Mouse (Mus musculus) thymus, adult 2 months (tissue): ENCODE results near the gene Dnmt1. TPM values are rescaled to one million over a fixed set of nuclear protein-coding genes. Genes with fewer than 3 reads are reported as not detected.
A peak's percentile ranks its signal among the peaks of the same experiment; 100 is the strongest.

Experiments used
- DNase-seq: peaks from one replicate; pipeline ENCODE4 v3.0.0; 2021
- H3K27ac ChIP-seq: fragments of 200-500 bp; 2 replicates; pipeline ENCODE4 v1.5.1; 2012; ENCODE audit warnings: low read length, control low read depth; ENCODE audit not compliant: control insufficient read depth, insufficient read depth
- H3K27me3 ChIP-seq: fragments of 200-500 bp; 2 replicates; pipeline ENCODE4 v1.6.1; 2012; ENCODE audit warnings: mild to moderate bottlenecking, low read length, moderate library complexity, mixed read lengths; ENCODE audit not compliant: control insufficient read depth, insufficient read depth
- H3K36me3 ChIP-seq: fragments of 200-500 bp; 2 replicates; pipeline ENCODE4 v1.6.1; 2012; ENCODE audit warnings: mild to moderate bottlenecking, low read length, moderate library complexity; ENCODE audit not compliant: control insufficient read depth, insufficient read depth
- H3K4me1 ChIP-seq: fragments of 200-500 bp; replicated peaks from 2 replicates; pipeline ENCODE4 v1.6.1; 2012; ENCODE audit warnings: low read length; ENCODE audit not compliant: control insufficient read depth, insufficient read depth
- H3K4me3 ChIP-seq: fragments of 200-500 bp; 2 replicates; pipeline ENCODE4 v1.5.1; 2012; ENCODE audit warnings: mild to moderate bottlenecking, low read length, control low read depth, moderate library complexity; ENCODE audit not compliant: control insufficient read depth, insufficient read depth
- CTCF ChIP-seq: fragments of 200-500 bp; IDR thresholded peaks from 2 replicates; pipeline ENCODE4 v1.5.1; 2012; ENCODE audit warnings: mild to moderate bottlenecking, control low read depth, low read length, moderate library complexity, borderline replicate concordance; ENCODE audit not compliant: control insufficient read depth, poor library complexity, insufficient read depth; ENCODE audit errors: extremely low read depth
- POLR2A ChIP-seq: fragments of 200-500 bp; IDR thresholded peaks from 2 replicates; pipeline ENCODE4 v1.6.1; 2012; ENCODE audit warnings: mild to moderate bottlenecking, low read length, control low read depth, moderate library complexity; ENCODE audit not compliant: control insufficient read depth, poor library complexity, insufficient read depth; ENCODE audit errors: extremely low read depth
- WGBS: fragments of 180-500 bp; shearing (Covaris S2); methylation state at CpG from one replicate; pipeline ENCODE4 v1.1.7; 2018; 5-methylcytosine and 5-hydroxymethylcytosine counted together
- polyA plus RNA-seq: library from polyadenylated mRNA; depleted of rRNA; stranded (reverse); fragments of >200 nt; gene quantifications from 2 replicates; pipeline ENCODE4 v1.2.3, GENCODE M21; 2012

Dnmt1 gene
- polyA plus RNA-seq, 1 experiment = 142 TPM

DNA sequence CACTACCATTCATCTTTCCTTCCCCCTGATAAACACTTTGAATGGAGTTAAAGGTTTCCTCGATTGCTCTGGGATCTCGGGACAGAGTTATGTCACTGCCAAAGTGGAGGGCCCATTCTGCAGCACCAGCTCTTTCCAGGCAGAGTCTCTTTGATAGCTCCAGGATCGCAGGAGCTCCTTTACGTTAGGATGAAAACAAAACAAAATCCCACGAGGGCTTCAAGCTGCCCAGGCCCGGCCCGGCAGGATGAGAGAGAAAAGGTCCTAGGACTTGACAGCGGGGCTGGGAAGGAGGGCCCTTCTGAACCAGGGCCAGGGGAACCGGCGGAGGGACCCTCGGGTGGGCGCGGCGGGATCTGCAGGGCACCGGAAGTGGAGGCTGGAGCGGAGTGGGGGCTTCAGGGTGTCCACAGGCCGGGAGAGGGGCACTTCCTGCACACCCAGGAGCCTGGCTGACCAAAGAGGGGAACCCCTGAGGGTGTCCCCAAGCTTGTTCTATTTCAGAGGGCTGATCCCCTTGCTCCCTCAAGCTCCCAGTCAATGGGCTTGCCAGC, 7.6 kb downstream of the Dnmt1 start:
- H3K27ac ChIP-seq = peak overlapping the region; percentile 38; the same call in 1 of the 2 replicates
- peak overlapping the region; percentile 70 for H3K4me3 ChIP-seq
- peaks cover 20% of the 10 kb centered on the region for H3K4me1 ChIP-seq
- under 1% methylated on average over 17 of the region's 17 CpGs for WGBS
- TF ChIP-seq CTCF = no peak
- no peak for TF ChIP-seq POLR2A
- no peaks in the 10 kb centered on the region for H3K36me3 ChIP-seq
- H3K27me3 ChIP-seq = no peaks in the 10 kb centered on the region
- no peak for DNase-seq

DNA sequence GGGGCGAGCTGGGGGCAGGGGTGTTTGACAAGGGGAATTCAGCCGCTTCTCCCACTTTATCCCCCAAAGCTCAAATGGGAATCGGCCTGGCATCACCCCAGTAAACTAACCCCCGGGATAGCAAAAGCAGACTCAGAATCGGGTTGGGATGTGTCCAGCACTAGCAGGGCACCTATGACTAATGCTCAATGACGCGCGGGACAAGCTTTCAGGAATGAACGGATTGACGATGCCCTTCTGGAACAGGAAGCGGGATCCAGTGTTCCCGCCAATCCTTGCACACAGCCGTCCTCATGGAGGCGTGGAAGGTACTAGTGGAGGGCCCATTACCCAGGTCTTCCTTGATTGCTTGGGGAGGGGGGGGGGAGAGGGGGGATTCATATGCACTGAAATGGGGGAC, 8.2 kb downstream of the Dnmt1 start:
- Histone ChIP-seq H3K4me3 (peak overlapping the region; percentile 70), H3K27ac (no peak overlapping the region), H3K27me3 (no peaks in the 10 kb centered on the region), H3K4me1 (peaks cover 21% of the 10 kb centered on the region), H3K36me3 (no peaks in the 10 kb centered on the region)
- WGBS = 9% methylated on average over 14 of the region's 14 CpGs
- peak; percentile 6 for DNase-seq
- TF ChIP-seq CTCF = no peak
- no peak for TF ChIP-seq POLR2A

DNA sequence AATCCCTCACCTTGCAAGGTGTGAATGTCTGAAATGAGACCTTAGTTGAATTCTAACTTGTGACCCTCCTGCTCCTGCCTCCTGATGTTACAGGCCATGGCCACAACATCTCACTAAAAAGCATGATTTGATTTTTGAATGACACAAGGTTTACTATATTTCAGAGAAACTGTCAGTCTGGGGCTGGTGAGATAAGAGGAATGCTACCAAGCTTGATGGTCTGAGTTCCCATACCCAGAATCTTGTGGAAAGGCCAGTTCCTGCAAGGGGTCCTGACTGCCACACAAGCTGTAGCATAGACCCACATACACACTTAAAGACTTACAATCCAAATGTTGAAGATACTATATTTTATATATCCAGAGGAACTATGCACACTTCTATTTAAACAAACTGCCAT, 9.3 kb downstream of the Dnmt1 start:
- no peaks in the 10 kb centered on the region for H3K27me3 ChIP-seq
- peaks cover 26% of the 10 kb centered on the region for H3K4me1 ChIP-seq
- no peak overlapping the region for H3K4me3 ChIP-seq
- DNase-seq = no peak
- H3K36me3 ChIP-seq = no peaks in the 10 kb centered on the region
- no peak overlapping the region for H3K27ac ChIP-seq
- TF ChIP-seq CTCF = no peak
- TF ChIP-seq POLR2A = no peak

DNA sequence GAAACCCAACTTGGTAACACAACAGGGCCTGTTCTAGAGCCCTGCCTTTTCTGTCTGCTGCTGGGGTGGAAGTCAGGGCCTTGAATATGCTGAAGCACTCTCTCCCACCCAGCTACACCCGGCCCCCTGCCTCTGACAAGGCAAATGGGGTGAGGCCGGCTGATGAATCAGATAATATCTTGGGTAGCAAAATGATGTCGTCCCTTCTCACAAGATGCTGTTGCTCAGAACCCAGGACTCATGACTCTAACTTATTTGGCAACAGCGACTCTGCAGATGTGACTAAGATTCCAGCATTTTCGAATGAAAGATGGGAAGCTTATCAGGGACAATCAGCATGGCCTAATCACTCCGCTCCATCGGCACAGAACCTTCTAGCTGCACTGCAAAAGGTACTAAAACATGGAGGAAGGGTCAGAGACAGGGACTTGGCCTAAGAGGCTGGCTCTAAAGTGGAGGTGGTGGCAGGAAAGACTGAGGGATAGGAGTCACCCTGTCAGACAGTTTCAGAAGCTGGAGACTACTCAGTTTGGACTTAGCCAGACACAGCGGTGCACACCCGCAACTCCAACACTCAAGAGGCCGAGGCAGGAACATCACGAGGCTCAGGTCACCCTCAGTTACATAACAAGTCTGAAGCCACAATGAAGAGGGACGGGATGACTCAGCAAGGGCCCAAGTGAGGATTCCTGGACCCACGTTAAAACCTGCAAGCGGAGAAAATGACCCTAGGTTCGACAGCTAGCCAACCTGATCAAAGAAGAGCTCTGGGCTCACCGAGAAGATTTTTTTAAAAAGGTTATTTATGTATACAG, 13.4 kb downstream of the Dnmt1 start:
- Histone ChIP-seq H3K27me3 (no peaks in the 10 kb centered on the region), H3K27ac (no peak overlapping the region), H3K4me1 (peaks cover 14% of the 10 kb centered on the region), H3K4me3 (no peak overlapping the region), H3K36me3 (peaks cover 9% of the 10 kb centered on the region)
- no peak for TF ChIP-seq CTCF
- TF ChIP-seq POLR2A = no peak
- no peak for DNase-seq
- WGBS = 87% methylated on average over 16 of the region's 16 CpGs

DNA sequence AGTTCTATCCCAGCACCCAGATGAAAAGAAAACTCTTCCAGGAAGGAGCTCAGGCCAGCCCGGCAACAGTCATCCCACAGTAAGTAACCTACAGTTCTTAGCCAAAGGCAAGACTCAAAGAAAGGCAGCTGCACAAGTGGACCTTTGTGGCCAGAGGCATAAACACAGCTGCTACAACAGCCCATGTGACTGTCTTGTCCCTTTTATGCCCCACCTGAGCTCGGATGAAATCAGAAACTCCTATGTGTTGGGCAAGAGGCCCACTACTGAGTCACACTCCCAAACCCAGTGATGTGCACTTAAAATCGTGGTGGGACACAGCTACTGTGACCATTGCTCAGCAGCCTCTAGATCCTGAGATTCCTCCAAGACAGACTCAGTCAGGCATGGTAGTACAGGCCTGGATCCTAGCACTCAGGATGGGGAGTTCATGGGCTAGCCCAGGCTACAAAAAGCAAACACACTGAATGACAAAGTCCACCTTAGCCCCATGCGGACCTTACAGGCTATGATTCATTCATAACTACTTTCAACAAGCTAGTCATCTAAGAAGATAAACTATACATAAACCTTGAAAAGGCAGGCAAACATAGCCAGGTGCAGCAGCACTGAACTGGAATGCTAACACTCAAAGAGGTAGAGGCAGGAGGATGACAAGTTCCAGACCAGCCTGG, 14.9 kb downstream of the Dnmt1 start:
- Histone ChIP-seq H3K4me3 (no peak overlapping the region), H3K36me3 (peaks cover 23% of the 10 kb centered on the region), H3K27me3 (no peaks in the 10 kb centered on the region), H3K4me1 (peaks cover 12% of the 10 kb centered on the region), H3K27ac (no peak overlapping the region)
- TF ChIP-seq POLR2A (no peak), CTCF (no peak)
- no peak for DNase-seq
- WGBS = 81% methylated on average over 4 of the region's 4 CpGs

DNA sequence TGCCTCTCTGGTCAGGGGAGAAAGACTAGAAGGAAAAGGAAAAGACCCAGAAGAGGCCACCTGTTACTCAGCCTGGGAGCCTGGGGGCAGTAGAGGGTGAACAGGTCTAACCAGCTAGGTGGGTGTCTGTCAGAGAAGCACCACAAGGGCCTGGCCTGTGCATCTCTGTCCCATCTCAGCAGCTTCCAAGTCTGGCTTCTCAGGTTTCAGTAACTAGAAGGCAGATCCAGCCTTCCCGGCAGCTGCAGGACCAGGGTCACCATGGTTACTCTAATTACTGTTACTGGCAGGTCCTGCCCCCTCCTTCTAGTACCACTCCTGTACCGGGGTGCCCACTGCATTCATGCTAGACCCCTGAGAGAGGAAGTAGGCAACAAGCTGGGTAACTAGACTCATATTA, 15.8 kb downstream of the Dnmt1 start:
- Histone ChIP-seq H3K4me3 (no peak overlapping the region), H3K4me1 (peaks cover 10% of the 10 kb centered on the region), H3K27me3 (no peaks in the 10 kb centered on the region), H3K36me3 (peaks cover 31% of the 10 kb centered on the region), H3K27ac (no peak overlapping the region)
- WGBS = 90% methylated on average over 2 of the region's 2 CpGs
- no peak for TF ChIP-seq POLR2A
- TF ChIP-seq CTCF = no peak
- no peak for DNase-seq
